Mouse (Mus musculus) spleen, adult 2 months (tissue): ENCODE measurements around the gene Ptprn2.

ENCODE experiments used
- CTCF ChIP-seq: fragments of 200-500 bp; IDR thresholded peaks from 2 replicates; pipeline ENCODE4 v1.5.1; 2011; ENCODE audit warnings: mild to moderate bottlenecking, inconsistent platforms; ENCODE audit not compliant: insufficient read depth, insufficient read length, insufficient replicate concordance; ENCODE audit errors: extremely low read depth
- POLR2A ChIP-seq: fragments of 200-500 bp; IDR thresholded peaks from 2 replicates; pipeline ENCODE4 v1.6.1; 2011; ENCODE audit warnings: low read depth, low read length, inconsistent platforms

- TF ChIP-seq CTCF, result no peak
- TF ChIP-seq POLR2A, result no peak
Observed at GRCm38 (mm10) chr12:116908668-116909067, 423.1 kb downstream of the Ptprn2 start.
